Mouse (Mus musculus) midbrain, embryonic 11.5 days (tissue): ENCODE data around the gene Il31. TPM values are rescaled to one million over a fixed set of nuclear protein-coding genes. Genes with fewer than 3 reads are reported as not detected.
A peak's percentile ranks its signal among the peaks of the same experiment; 100 is the strongest.
"Not testable (repeated sequence)": the region's sequence is repeated elsewhere in the genome, so short reads cannot be mapped to it uniquely, and the experiment has no call there.

ENCODE experiments used
- ATAC-seq: fragments of 200-750 bp; cut with Nextera tagmentation; 2 replicates; pipeline ENCODE4 v1.8.0; 2017; ENCODE audit warnings: moderate TSS enrichment, moderate library complexity; ENCODE audit not compliant: low FRiP score
- DNase-seq: peaks from one replicate; pipeline ENCODE4 v3.0.0; 2015; ENCODE audit warnings: low spot score; ENCODE audit errors: missing footprints
- H3K27ac ChIP-seq: fragments of 300-500 bp; sonication (generic); 2 replicates; pipeline ENCODE4 v1.5.1; 2014; ENCODE audit warnings: low read depth, low read length
- H3K27me3 ChIP-seq: fragments of 300-500 bp; sonication (generic); 2 replicates; pipeline ENCODE4 v1.6.1; 2014; ENCODE audit warnings: mild to moderate bottlenecking, low read length, moderate library complexity, mixed read lengths; ENCODE audit not compliant: control insufficient read depth, insufficient read depth
- H3K36me3 ChIP-seq: fragments of 300-500 bp; sonication (generic); 2 replicates; pipeline ENCODE4 v1.6.1; 2014; ENCODE audit warnings: mild to moderate bottlenecking, low read length, moderate library complexity, mixed read lengths; ENCODE audit not compliant: control insufficient read depth, insufficient read depth
- H3K4me1 ChIP-seq: fragments of 300-500 bp; sonication (generic); 2 replicates; pipeline ENCODE4 v1.6.1; 2014; ENCODE audit warnings: low read length; ENCODE audit not compliant: control insufficient read depth, insufficient read depth
- H3K4me2 ChIP-seq: fragments of 300-500 bp; sonication (generic); 2 replicates; pipeline ENCODE4 v1.6.1; 2014; ENCODE audit warnings: mild to moderate bottlenecking, moderate library complexity
- H3K4me3 ChIP-seq: fragments of 300-500 bp; sonication (generic); 2 replicates; pipeline ENCODE4 v1.5.1; 2014; ENCODE audit warnings: low read depth, low read length
- H3K9ac ChIP-seq: fragments of 300-500 bp; sonication (generic); 2 replicates; pipeline ENCODE4 v1.6.1; 2014; ENCODE audit warnings: low read length
- H3K9me3 ChIP-seq: fragments of 300-500 bp; sonication (generic); 2 replicates; pipeline ENCODE4 v1.6.1; 2016; ENCODE audit warnings: low read length; ENCODE audit not compliant: control insufficient read depth
- WGBS: fragments of 180-500 bp; shearing (Covaris S2); extraction: QIAGEN DNeasy Blood & Tissue Kit; methylation state at CpG from one replicate; pipeline ENCODE4 v1.1.7; 2014; 5-methylcytosine and 5-hydroxymethylcytosine counted together
- polyA plus RNA-seq: library from polyadenylated mRNA; unstranded; fragments of >200 nt; fragmentation: Nextera tagmentation; extraction: Ambion mirVana; gene quantifications from 2 replicates; pipeline ENCODE4 v1.2.1, GENCODE M21; 2014

Gene Il31
- polyA plus RNA-seq, 1 experiment from 2014 or later: not detected

GRCm38 (mm10) chr5:123522166-123522565 lies 32.9 kb upstream of the Il31 start:
- no peak overlapping the region for H3K4me3 ChIP-seq
- H3K9me3 ChIP-seq: no peaks in the 10 kb centered on the region
- no peak overlapping the region for H3K27ac ChIP-seq
- H3K27me3 ChIP-seq: no peaks in the 10 kb centered on the region
- no peak overlapping the region for H3K4me2 ChIP-seq
- peaks cover 13% of the 10 kb centered on the region for H3K4me1 ChIP-seq
- 80% methylated on average over 1 of the region's 1 CpGs for WGBS
- H3K36me3 ChIP-seq: peaks cover 5% of the 10 kb centered on the region
- H3K9ac ChIP-seq: no peak overlapping the region
- no peak for ATAC-seq
- DNase-seq: peak; percentile 33

GRCm38 (mm10) chr5:123521621-123522020 lies 32.3 kb upstream of the Il31 start:
- ATAC-seq (no peak), DNase-seq (peak; percentile 19)
- H3K4me2 ChIP-seq: no peak overlapping the region
- H3K4me1 ChIP-seq: peaks cover 13% of the 10 kb centered on the region
- peaks cover 6% of the 10 kb centered on the region for H3K36me3 ChIP-seq
- H3K27me3 ChIP-seq: no peaks in the 10 kb centered on the region
- no peak overlapping the region for H3K4me3 ChIP-seq
- no peaks in the 10 kb centered on the region for H3K9me3 ChIP-seq
- H3K9ac ChIP-seq: no peak overlapping the region
- H3K27ac ChIP-seq: no peak overlapping the region
- 100% methylated on average over 1 of the region's 1 CpGs for WGBS

- Histone ChIP-seq H3K4me2 (no peak overlapping the region), H3K9me3 (no peaks in the 10 kb centered on the region), H3K9ac (no peak overlapping the region), H3K27ac (no peak overlapping the region), H3K36me3 (peaks cover 6% of the 10 kb centered on the region), H3K4me3 (no peak overlapping the region), H3K27me3 (no peaks in the 10 kb centered on the region), H3K4me1 (peaks cover 13% of the 10 kb centered on the region)
- 89% methylated on average over 9 of the region's 9 CpGs for WGBS
- DNase-seq (no peak), ATAC-seq (no peak)
These were observed 31.4 kb upstream of the Il31 start for GRCm38 (mm10) chr5:123520666-123521065.

- Histone ChIP-seq H3K36me3 (peaks cover 6% of the 10 kb centered on the region; the same call in 1 of the 2 replicates), H3K27me3 (no peaks in the 10 kb centered on the region), H3K4me3 (no peak overlapping the region), H3K27ac (no peak overlapping the region), H3K4me1 (no peaks in the 10 kb centered on the region), H3K9ac (no peak overlapping the region), H3K4me2 (no peak overlapping the region), H3K9me3 (no peaks in the 10 kb centered on the region)
- WGBS: 87% methylated on average over 5 of the region's 5 CpGs
- ATAC-seq: no peak
- peak; percentile 23 for DNase-seq
These were observed 25.6 kb upstream of the Il31 start for GRCm38 (mm10) chr5:123514871-123515270.

- no peaks in the 10 kb centered on the region for H3K9me3 ChIP-seq
- no peak overlapping the region for H3K4me3 ChIP-seq
- H3K36me3 ChIP-seq: 0 out of 2 replicates have a peak, but pooled peaks cover under 1% of the 10 kb centered on the region
- ATAC-seq (no peak), DNase-seq (no peak)
- WGBS: 84% methylated on average over 3 of the region's 3 CpGs
- peaks cover 3% of the 10 kb centered on the region; the same call in 1 of the 2 replicates for H3K27me3 ChIP-seq
- H3K27ac ChIP-seq: no peak overlapping the region
- H3K9ac ChIP-seq: no peak overlapping the region
- peaks cover 5% of the 10 kb centered on the region for H3K4me1 ChIP-seq
- no peak overlapping the region for H3K4me2 ChIP-seq
These were observed 22.8 kb upstream of the Il31 start for GRCm38 (mm10) chr5:123512102-123512501.

GRCm38 (mm10) chr5:123511426-123511825 lies 22.1 kb upstream of the Il31 start:
- not testable (repeated sequence) for H3K9me3 ChIP-seq, H3K27me3 ChIP-seq, H3K4me1 ChIP-seq, H3K27ac ChIP-seq, H3K4me2 ChIP-seq, ATAC-seq, H3K36me3 ChIP-seq, H3K4me3 ChIP-seq, H3K9ac ChIP-seq
- 80% methylated on average over 3 of the region's 3 CpGs for WGBS
- peak; percentile 33 for DNase-seq

GRCm38 (mm10) chr5:123510160-123510559 lies 20.9 kb upstream of the Il31 start, which contains the start of gene B3gnt4:
TSS of gene B3gnt4 (plus strand) at chr5:123510460.
- ATAC-seq (no peak), DNase-seq (peak; percentile 4)
- Histone ChIP-seq H3K4me3 (no peak within 1 kb of the TSS), H3K4me2 (peak within 1 kb of the TSS; percentile 80; the same call in 1 of the 2 replicates), H3K36me3 (no peaks in the 10 kb centered on the region), H3K27me3 (peaks cover 3% of the 10 kb centered on the region; the same call in 1 of the 2 replicates), H3K9ac (peak within 1 kb of the TSS; percentile 67; the same call in 1 of the 2 replicates), H3K4me1 (peaks cover 5% of the 10 kb centered on the region), H3K9me3 (no peaks in the 10 kb centered on the region), H3K27ac (no peak within 1 kb of the TSS)
- 90% methylated on average over 5 of the region's 5 CpGs for WGBS

- ATAC-seq: no peak
- DNase-seq: peak; percentile 93
- WGBS: 7% methylated on average over 12 of the region's 12 CpGs
These were observed 19.6 kb upstream of the Il31 start for GRCm38 (mm10) chr5:123508921-123509320.

GRCm38 (mm10) chr5:123507936-123508723 lies 18.8 kb upstream of the Il31 start:
- peaks cover 5% of the 10 kb centered on the region for H3K4me1 ChIP-seq
- H3K4me3 ChIP-seq: peak overlapping the region; percentile 60
- peak overlapping the region; percentile 67 for H3K9ac ChIP-seq
- H3K36me3 ChIP-seq: no peaks in the 10 kb centered on the region
- peak; percentile 100 for DNase-seq
- H3K4me2 ChIP-seq: peak overlapping the region; percentile 80
- peak; percentile 93 for ATAC-seq
- no peak overlapping the region for H3K27ac ChIP-seq
- no peaks in the 10 kb centered on the region for H3K9me3 ChIP-seq
- H3K27me3 ChIP-seq: peaks cover 3% of the 10 kb centered on the region; the same call in 1 of the 2 replicates
- 1% methylated on average over 57 of the region's 59 CpGs for WGBS

More at GRCm38 (mm10) chr5:123508921-123509320, 19.6 kb upstream of the Il31 start:
- Histone ChIP-seq H3K4me3 (peak overlapping the region; percentile 60), H3K4me1 (peaks cover 5% of the 10 kb centered on the region), H3K27ac (no peak overlapping the region), H3K9ac (peak overlapping the region; percentile 67), H3K9me3 (no peaks in the 10 kb centered on the region), H3K4me2 (peak overlapping the region; percentile 80), H3K27me3 (peaks cover 3% of the 10 kb centered on the region; the same call in 1 of the 2 replicates), H3K36me3 (no peaks in the 10 kb centered on the region)
